Mouse (Mus musculus) heart, embryonic 11.5 days (tissue): ENCODE results near the gene Jazf1. TPM values are rescaled to one million over a fixed set of nuclear protein-coding genes. Genes with fewer than 3 reads are reported as not detected.

ENCODE experiments used
- ATAC-seq: fragments of 200-750 bp; cut with Nextera tagmentation; replicated peaks from 2 replicates; pipeline ENCODE4 v1.8.0; 2017; ENCODE audit warnings: moderate library complexity; ENCODE audit not compliant: insufficient number of reproducible peaks, low FRiP score, low TSS enrichment
- H3K27ac ChIP-seq: fragments of 300-500 bp; sonication (generic); 2 replicates; pipeline ENCODE4 v1.5.1; 2014; ENCODE audit warnings: mild to moderate bottlenecking, low read depth, low read length
- H3K27me3 ChIP-seq: fragments of 300-500 bp; sonication (generic); 2 replicates; pipeline ENCODE4 v1.6.1; 2014; ENCODE audit warnings: mild to moderate bottlenecking, low read length, mixed read lengths; ENCODE audit not compliant: control insufficient read depth, insufficient read depth
- H3K36me3 ChIP-seq: fragments of 300-500 bp; sonication (generic); 2 replicates; pipeline ENCODE4 v1.6.1; 2014; ENCODE audit warnings: mild to moderate bottlenecking, low read length, moderate library complexity, mixed read lengths; ENCODE audit not compliant: control insufficient read depth, insufficient read depth
- H3K4me1 ChIP-seq: fragments of 300-500 bp; sonication (generic); 2 replicates; pipeline ENCODE4 v1.6.1; 2014; ENCODE audit warnings: low read length; ENCODE audit not compliant: control insufficient read depth, insufficient read depth
- H3K4me2 ChIP-seq: fragments of 300-500 bp; sonication (generic); 2 replicates; pipeline ENCODE4 v1.6.1; 2014; ENCODE audit warnings: mild to moderate bottlenecking, moderate library complexity
- H3K4me3 ChIP-seq: fragments of 300-500 bp; sonication (generic); 2 replicates; pipeline ENCODE4 v1.5.1; 2014; ENCODE audit warnings: low read depth, low read length
- H3K9ac ChIP-seq: fragments of 300-500 bp; sonication (generic); 2 replicates; pipeline ENCODE4 v1.6.1; 2014; ENCODE audit warnings: mild to moderate bottlenecking, low read depth, low read length, moderate library complexity
- H3K9me3 ChIP-seq: fragments of 300-500 bp; sonication (generic); replicated peaks from 2 replicates; pipeline ENCODE4 v1.6.1; 2016; ENCODE audit warnings: low read length; ENCODE audit not compliant: control insufficient read depth
- WGBS: fragments of 180-500 bp; shearing (Covaris S2); extraction: QIAGEN DNeasy Blood & Tissue Kit; methylation state at CpG from one replicate; pipeline ENCODE4 v1.1.7; 2014; ENCODE audit not compliant: insufficient replicate concordance; 5-methylcytosine and 5-hydroxymethylcytosine counted together
- polyA plus RNA-seq: library from polyadenylated mRNA; unstranded; fragments of >200 nt; fragmentation: Nextera tagmentation; extraction: Ambion mirVana; gene quantifications from 2 replicates; pipeline ENCODE4 v1.2.1, GENCODE M21; 2014

The Jazf1 gene
- polyA plus RNA-seq, 1 experiment from 2014 or later = 11.5 TPM

DNA sequence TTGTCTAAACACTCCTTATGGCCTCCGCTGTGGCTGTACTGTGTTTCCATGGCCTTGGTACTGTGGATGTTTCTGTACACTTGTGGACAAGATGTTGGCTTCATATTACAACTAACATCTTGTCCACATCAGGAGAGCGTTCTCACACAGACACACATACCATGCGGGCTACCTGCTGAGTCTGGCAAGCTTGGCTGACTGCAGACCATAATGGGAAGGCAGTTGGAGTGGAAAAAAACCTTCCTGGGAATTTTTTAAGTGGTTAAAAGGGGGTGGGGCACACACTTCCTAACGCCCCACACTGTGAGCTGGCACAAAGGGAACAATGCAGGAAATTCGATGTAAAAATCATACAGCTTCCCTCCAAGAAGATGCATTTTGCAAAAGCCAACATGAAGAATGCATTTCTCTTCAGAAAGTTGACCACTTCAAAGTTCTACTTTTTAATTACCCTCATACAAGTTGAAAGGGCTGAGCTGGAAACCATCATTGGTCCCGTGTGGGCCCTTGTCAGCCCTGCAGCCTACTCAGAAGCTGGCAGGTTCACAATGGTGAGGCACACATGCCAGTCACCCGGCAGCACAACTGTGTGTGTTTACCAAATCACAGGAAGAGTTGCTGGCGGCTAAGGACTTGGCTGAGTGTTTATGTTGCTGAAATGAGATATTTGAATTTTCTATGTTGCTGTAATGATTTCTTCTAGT lies 215.9 kb downstream of the Jazf1 start:
- ATAC-seq = no peak
- no peak overlapping the region for H3K27ac ChIP-seq
- H3K4me3 ChIP-seq = no peak overlapping the region
- H3K36me3 ChIP-seq = no peaks in the 10 kb centered on the region
- no peak overlapping the region for H3K9ac ChIP-seq
- 53% methylated on average over 8 of the region's 8 CpGs for WGBS
- no peaks in the 10 kb centered on the region for H3K27me3 ChIP-seq
- no peak overlapping the region for H3K4me2 ChIP-seq
- peaks cover 25% of the 10 kb centered on the region for H3K4me1 ChIP-seq
- no peaks in the 10 kb centered on the region for H3K9me3 ChIP-seq

DNA sequence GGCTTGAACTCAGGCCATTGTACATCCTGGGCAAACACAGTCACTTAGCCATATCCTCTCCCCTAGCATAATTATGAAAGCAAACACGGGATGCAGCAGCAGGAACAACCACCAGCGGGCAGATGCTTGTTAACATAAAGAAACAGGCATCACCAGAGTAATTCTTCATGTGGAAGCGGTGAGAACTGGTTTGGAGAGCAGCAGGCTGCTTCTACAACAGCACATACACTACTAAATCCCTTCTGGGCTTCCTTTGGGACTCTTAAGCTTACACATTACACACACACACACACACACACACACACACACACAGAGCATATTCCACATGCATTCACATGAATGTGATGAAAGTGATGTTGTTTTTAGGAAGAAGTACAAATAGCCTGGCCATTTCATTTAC lies 216.5 kb downstream of the Jazf1 start:
- no peaks in the 10 kb centered on the region for H3K27me3 ChIP-seq
- H3K27ac ChIP-seq = no peak overlapping the region
- ATAC-seq = no peak
- peaks cover 19% of the 10 kb centered on the region for H3K4me1 ChIP-seq
- no peak overlapping the region for H3K4me3 ChIP-seq
- WGBS = 63% methylated on average over 3 of the region's 3 CpGs
- H3K4me2 ChIP-seq = no peak overlapping the region
- H3K9me3 ChIP-seq = no peaks in the 10 kb centered on the region
- H3K9ac ChIP-seq = no peak overlapping the region
- no peaks in the 10 kb centered on the region for H3K36me3 ChIP-seq

DNA sequence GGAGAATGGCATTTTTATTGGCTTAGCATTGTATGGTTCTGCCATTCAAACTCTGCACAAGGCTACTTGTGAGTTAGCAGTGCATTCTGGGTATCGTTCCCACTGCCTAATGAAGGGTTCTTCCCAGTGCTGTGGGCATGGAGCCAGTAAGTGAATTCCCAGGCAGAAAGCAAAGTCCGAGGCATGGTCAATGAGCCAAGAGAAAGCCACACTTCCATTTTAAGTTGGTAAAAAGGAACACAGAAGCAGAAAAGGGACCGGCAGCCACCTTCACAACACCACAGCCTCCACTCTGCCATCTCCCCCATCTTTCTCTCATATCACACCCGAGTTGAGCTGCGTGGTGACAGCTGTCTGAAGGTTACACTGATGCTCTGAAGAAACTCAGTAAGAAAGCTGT lies 217.4 kb downstream of the Jazf1 start:
- H3K4me3 ChIP-seq = no peak overlapping the region

DNA sequence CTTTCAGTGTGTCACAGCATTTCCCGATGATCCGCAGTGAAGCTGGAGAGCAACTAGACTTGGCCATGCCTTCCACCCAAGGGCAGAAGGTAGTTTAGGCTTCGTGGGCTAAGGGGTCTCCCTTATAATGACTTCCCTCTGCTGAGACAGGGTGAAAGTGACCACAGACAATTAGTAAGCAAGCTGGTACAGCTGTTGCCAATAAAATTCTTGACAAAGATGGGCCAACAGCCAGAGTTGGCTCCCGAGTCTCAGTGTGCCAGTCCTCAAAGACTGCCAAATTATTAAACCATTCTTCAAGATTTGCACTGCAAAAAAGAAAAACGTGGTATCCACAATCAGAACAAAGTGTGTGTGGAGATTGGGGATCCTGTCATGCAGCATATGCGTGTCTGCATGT lies 220.2 kb downstream of the Jazf1 start:
- no peak for ATAC-seq
- Histone ChIP-seq H3K27ac (no peak overlapping the region), H3K4me2 (no peak overlapping the region), H3K9ac (no peak overlapping the region), H3K4me1 (peaks cover 21% of the 10 kb centered on the region), H3K36me3 (no peaks in the 10 kb centered on the region), H3K9me3 (no peaks in the 10 kb centered on the region), H3K27me3 (no peaks in the 10 kb centered on the region), H3K4me3 (no peak overlapping the region)
- 79% methylated on average over 6 of the region's 6 CpGs for WGBS

More for the DNA sequence above, 217.4 kb downstream of the Jazf1 start:
- ATAC-seq = no peak
- H3K4me2 ChIP-seq = peak overlapping the region; percentile 41
- no peaks in the 10 kb centered on the region for H3K27me3 ChIP-seq
- no peak overlapping the region for H3K9ac ChIP-seq
- H3K9me3 ChIP-seq = no peaks in the 10 kb centered on the region
- H3K27ac ChIP-seq = peak overlapping the region; percentile 54; the same call in 1 of the 2 replicates
- H3K4me1 ChIP-seq = peaks cover 18% of the 10 kb centered on the region
- WGBS = 33% methylated on average over 5 of the region's 5 CpGs
- H3K36me3 ChIP-seq = no peaks in the 10 kb centered on the region

DNA sequence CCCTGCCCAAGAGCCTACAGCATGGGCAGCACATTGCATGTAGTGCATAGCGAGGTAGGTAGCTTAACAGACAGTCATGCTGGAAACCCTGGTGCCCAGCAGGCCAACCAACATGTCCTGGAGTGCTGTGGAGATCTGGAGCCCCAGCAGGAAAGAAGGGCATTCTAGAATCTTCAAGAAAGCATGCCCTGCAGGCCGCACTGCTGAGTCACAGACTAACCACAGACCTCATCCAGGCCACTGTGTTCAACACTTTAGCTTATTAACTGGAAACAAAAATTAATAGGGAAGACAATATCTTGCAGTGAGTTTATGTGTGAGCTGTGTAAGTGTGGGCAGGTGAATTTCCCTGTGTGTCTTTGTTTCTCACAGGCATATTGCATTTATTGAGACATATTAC lies 222.1 kb downstream of the Jazf1 start:
- peaks cover 17% of the 10 kb centered on the region for H3K4me1 ChIP-seq
- 81% methylated on average over 2 of the region's 2 CpGs for WGBS
- no peak overlapping the region for H3K27ac ChIP-seq

DNA sequence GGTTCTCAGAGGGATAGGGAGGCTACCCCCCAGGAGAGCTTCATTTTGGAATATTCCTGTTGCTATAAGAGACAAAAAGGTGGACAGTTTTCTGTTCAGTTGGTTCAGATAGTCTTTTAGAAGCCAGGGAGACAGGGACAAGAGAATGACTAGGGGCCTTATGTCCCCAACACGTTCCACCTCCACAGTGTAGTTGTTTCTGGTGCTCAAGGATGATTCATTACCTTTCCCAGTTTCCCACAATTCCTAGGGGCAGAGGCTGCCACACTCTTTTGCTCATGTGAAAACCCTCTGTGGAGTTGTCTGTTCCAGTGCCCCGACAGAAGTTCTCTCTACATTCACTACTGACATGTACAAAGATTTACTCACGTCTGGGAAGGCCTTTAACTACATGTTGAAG lies 223.7 kb downstream of the Jazf1 start:
- no peak for ATAC-seq
- H3K4me1 ChIP-seq = peaks cover 19% of the 10 kb centered on the region
- no peak overlapping the region for H3K9ac ChIP-seq
- H3K9me3 ChIP-seq = no peaks in the 10 kb centered on the region
- no peak overlapping the region for H3K4me2 ChIP-seq
- no peak overlapping the region for H3K4me3 ChIP-seq
- H3K27ac ChIP-seq = no peak overlapping the region
- 81% methylated on average over 3 of the region's 3 CpGs for WGBS
- no peaks in the 10 kb centered on the region for H3K27me3 ChIP-seq
- no peaks in the 10 kb centered on the region for H3K36me3 ChIP-seq

More for the DNA sequence above, 222.1 kb downstream of the Jazf1 start:
- Histone ChIP-seq H3K4me2 (no peak overlapping the region), H3K9me3 (no peaks in the 10 kb centered on the region), H3K4me3 (no peak overlapping the region), H3K9ac (no peak overlapping the region), H3K27me3 (no peaks in the 10 kb centered on the region), H3K36me3 (no peaks in the 10 kb centered on the region)
- no peak for ATAC-seq

DNA sequence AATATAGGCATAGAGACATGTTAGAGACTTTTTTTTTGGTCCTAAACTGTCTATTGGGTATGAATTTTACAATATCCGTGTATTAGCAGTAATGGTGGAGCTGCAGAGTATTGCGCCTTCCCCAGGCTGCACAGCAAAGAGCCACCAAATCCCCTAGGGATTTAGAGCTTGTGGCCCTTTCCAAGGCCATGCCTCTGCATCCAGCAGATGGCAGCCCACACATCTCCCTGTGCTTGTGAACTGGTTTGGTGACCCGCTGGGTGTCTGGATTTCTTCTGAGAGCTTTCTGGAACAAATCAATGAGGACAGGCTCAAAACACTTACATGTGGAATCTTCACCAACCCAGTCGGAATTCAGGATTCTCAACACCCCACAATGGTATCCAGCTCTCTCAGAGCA lies 225.4 kb downstream of the Jazf1 start:
- Histone ChIP-seq H3K4me1 (peaks cover 21% of the 10 kb centered on the region), H3K27ac (no peak overlapping the region), H3K9ac (no peak overlapping the region), H3K4me2 (no peak overlapping the region), H3K9me3 (no peaks in the 10 kb centered on the region), H3K36me3 (no peaks in the 10 kb centered on the region), H3K27me3 (no peaks in the 10 kb centered on the region), H3K4me3 (no peak overlapping the region)
- no peak for ATAC-seq
- 40% methylated on average over 4 of the region's 4 CpGs for WGBS

DNA sequence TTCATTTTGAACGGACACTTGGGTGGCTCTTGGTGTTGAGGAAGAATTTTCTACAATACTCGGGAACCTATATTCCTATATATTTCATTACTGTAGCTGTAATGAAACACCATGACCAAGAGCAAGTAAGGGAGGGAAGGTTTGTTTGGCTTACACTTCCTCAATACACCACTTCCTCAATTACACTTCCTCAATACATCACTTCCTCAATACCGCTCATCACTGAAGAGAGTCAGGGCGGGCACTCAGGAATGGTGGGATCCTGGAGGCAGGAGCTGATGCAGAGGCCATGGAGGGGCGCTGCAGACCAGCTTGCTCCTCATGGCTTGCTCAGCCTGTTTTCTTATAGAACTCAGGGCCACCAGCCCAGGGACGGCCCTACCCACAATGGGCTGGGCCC lies 225.8 kb downstream of the Jazf1 start:
- Histone ChIP-seq H3K4me1 (peaks cover 23% of the 10 kb centered on the region), H3K27me3 (no peaks in the 10 kb centered on the region), H3K9me3 (no peaks in the 10 kb centered on the region), H3K4me2 (no peak overlapping the region), H3K27ac (no peak overlapping the region), H3K9ac (no peak overlapping the region), H3K4me3 (no peak overlapping the region), H3K36me3 (no peaks in the 10 kb centered on the region)
- 73% methylated on average over 6 of the region's 6 CpGs for WGBS
- ATAC-seq = no peak

DNA sequence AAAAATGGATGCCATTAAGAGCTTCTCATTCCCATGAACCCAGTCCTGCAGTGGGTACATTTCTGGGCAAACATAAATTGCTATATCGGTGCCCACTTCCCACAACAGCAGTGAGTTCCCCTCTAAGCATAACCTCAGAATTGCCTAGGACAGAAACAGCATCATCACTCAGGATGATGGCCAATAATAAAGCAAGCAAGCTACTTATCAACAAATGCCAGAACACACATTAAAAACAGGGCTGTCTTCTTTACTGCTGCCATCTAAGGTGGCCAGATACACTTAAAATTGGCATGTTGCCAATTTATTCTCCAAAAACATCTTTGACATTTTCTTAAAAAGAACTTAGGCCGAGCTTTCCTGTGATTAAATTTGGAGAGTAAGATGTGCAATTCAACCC lies 226.8 kb downstream of the Jazf1 start:
- no peaks in the 10 kb centered on the region for H3K36me3 ChIP-seq
- no peak for ATAC-seq
- WGBS = 77% methylated on average over 2 of the region's 2 CpGs
- H3K27ac ChIP-seq = no peak overlapping the region
- peaks cover 23% of the 10 kb centered on the region for H3K4me1 ChIP-seq
- no peak overlapping the region for H3K4me2 ChIP-seq
- no peaks in the 10 kb centered on the region for H3K27me3 ChIP-seq
- no peak overlapping the region for H3K4me3 ChIP-seq
- no peak overlapping the region for H3K9ac ChIP-seq
- no peaks in the 10 kb centered on the region for H3K9me3 ChIP-seq
